Mouse (Mus musculus) megakaryocyte, embryonic 14.5 days (primary cell): ENCODE measurements around the gene Rdh9. TPM values are rescaled to one million over a fixed set of nuclear protein-coding genes. Genes with fewer than 3 reads are reported as not detected.

ENCODE experiments used
- H3K27me3 ChIP-seq: replicated peaks from 2 replicates; pipeline ENCODE3; 2012; ENCODE audit warnings: inconsistent platforms
- H3K36me3 ChIP-seq: replicated peaks from 2 replicates; pipeline ENCODE3; 2012; ENCODE audit warnings: low read length, inconsistent platforms, mixed read lengths
- H3K4me1 ChIP-seq: 2 replicates; pipeline ENCODE4 v1.6.1; 2012; ENCODE audit warnings: inconsistent platforms
- H3K4me3 ChIP-seq: replicated peaks from 2 replicates; pipeline ENCODE3; 2012; ENCODE audit warnings: moderate library complexity, mild to moderate bottlenecking, inconsistent platforms
- H3K9me3 ChIP-seq: 2 replicates; pipeline ENCODE4 v1.6.1; 2012; ENCODE audit warnings: inconsistent platforms
- FLI1 ChIP-seq: IDR thresholded peaks from 2 replicates; pipeline ENCODE4 v1.6.1; 2012; ENCODE audit warnings: low read length, inconsistent platforms, mixed read lengths
- GATA1 ChIP-seq: IDR thresholded peaks from 3 replicates; pipeline ENCODE4 v1.6.1; 2012; ENCODE audit warnings: mixed read lengths, low read length, inconsistent platforms, borderline replicate concordance
- polyA plus RNA-seq: library from polyadenylated mRNA; stranded (reverse); fragments of >175 nt; gene quantifications from 2 replicates; pipeline ENCODE4 v1.2.3, GENCODE M21; 2012; ENCODE audit warnings: low replicate concordance; ENCODE audit not compliant: insufficient read depth

Gene Rdh9
- polyA plus RNA-seq, 1 experiment = not detected

GRCm38 (mm10) chr10:127739083-127739660 is 37.0 kb upstream of the Rdh9 start, which contains the start of gene Zbtb39:
TSS of gene Zbtb39 (plus strand) at chr10:127739538.
- peaks cover 59% of the 10 kb centered on the region for H3K4me1 ChIP-seq
- peaks cover 31% of the 10 kb centered on the region for H3K36me3 ChIP-seq
- peak within 1 kb of the TSS; percentile 96 for H3K4me3 ChIP-seq

GRCm38 (mm10) chr10:127739661-127740161 is 36.5 kb upstream of the Rdh9 start:
- Histone ChIP-seq H3K27me3 (peaks cover 3% of the 10 kb centered on the region), H3K9me3 (peaks cover 17% of the 10 kb centered on the region), H3K4me1 (peaks cover 55% of the 10 kb centered on the region), H3K4me3 (peak overlapping the region; percentile 96), H3K36me3 (peaks cover 36% of the 10 kb centered on the region)
- TF ChIP-seq GATA1 = no peak
- no peak for TF ChIP-seq FLI1

More at GRCm38 (mm10) chr10:127739083-127739660, 37.0 kb upstream of the Rdh9 start, which contains the start of gene Zbtb39:
- Histone ChIP-seq H3K9me3 (peaks cover 17% of the 10 kb centered on the region), H3K27me3 (peaks cover 3% of the 10 kb centered on the region)
- TF ChIP-seq FLI1 (no peak), GATA1 (no peak)

GRCm38 (mm10) chr10:127744661-127745060 is 31.5 kb upstream of the Rdh9 start:
- no peak overlapping the region for H3K4me3 ChIP-seq
- H3K36me3 ChIP-seq = peaks cover 61% of the 10 kb centered on the region
- peaks cover 39% of the 10 kb centered on the region for H3K4me1 ChIP-seq
- H3K27me3 ChIP-seq = no peaks in the 10 kb centered on the region
- peaks cover 10% of the 10 kb centered on the region for H3K9me3 ChIP-seq
- TF ChIP-seq GATA1 (no peak), FLI1 (no peak)

GRCm38 (mm10) chr10:127745886-127746285 is 30.3 kb upstream of the Rdh9 start:
- H3K9me3 ChIP-seq = peaks cover 10% of the 10 kb centered on the region
- peaks cover 10% of the 10 kb centered on the region for H3K27me3 ChIP-seq
- H3K4me1 ChIP-seq = peaks cover 27% of the 10 kb centered on the region
- H3K4me3 ChIP-seq = no peak overlapping the region
- H3K36me3 ChIP-seq = peaks cover 61% of the 10 kb centered on the region
- TF ChIP-seq GATA1 (no peak), FLI1 (no peak)

GRCm38 (mm10) chr10:127747254-127747653 is 28.9 kb upstream of the Rdh9 start:
- peaks cover 10% of the 10 kb centered on the region for H3K9me3 ChIP-seq
- peaks cover 50% of the 10 kb centered on the region for H3K36me3 ChIP-seq
- no peak for TF ChIP-seq FLI1
- no peak for TF ChIP-seq GATA1
- H3K27me3 ChIP-seq = peaks cover 10% of the 10 kb centered on the region
- no peak overlapping the region for H3K4me3 ChIP-seq
- H3K4me1 ChIP-seq = peaks cover 27% of the 10 kb centered on the region

- Histone ChIP-seq H3K36me3 (peaks cover 32% of the 10 kb centered on the region), H3K27me3 (peaks cover 10% of the 10 kb centered on the region), H3K9me3 (no peaks in the 10 kb centered on the region), H3K4me3 (no peak overlapping the region), H3K4me1 (peaks cover 41% of the 10 kb centered on the region)
- TF ChIP-seq FLI1 = no peak
- TF ChIP-seq GATA1 = no peak
These were observed 27.2 kb upstream of the Rdh9 start for GRCm38 (mm10) chr10:127748847-127749612.

- Histone ChIP-seq H3K36me3 (peaks cover 24% of the 10 kb centered on the region), H3K27me3 (peaks cover 10% of the 10 kb centered on the region), H3K4me1 (peaks cover 52% of the 10 kb centered on the region), H3K4me3 (peak overlapping the region; percentile 26), H3K9me3 (no peaks in the 10 kb centered on the region)
- no peak for TF ChIP-seq GATA1
- no peak for TF ChIP-seq FLI1
These were observed 25.9 kb upstream of the Rdh9 start for GRCm38 (mm10) chr10:127750136-127750777.

- H3K4me3 ChIP-seq = peak within 1 kb of the TSS; percentile 56
- H3K36me3 ChIP-seq = peaks cover 14% of the 10 kb centered on the region
- TF ChIP-seq FLI1 (no peak), GATA1 (no peak)
- no peaks in the 10 kb centered on the region for H3K9me3 ChIP-seq
- peaks cover 48% of the 10 kb centered on the region for H3K4me1 ChIP-seq
- peaks cover 10% of the 10 kb centered on the region for H3K27me3 ChIP-seq
These were observed 24.6 kb upstream of the Rdh9 start, which contains the start of gene Gpr182 for GRCm38 (mm10) chr10:127751548-127751947. TSS of gene Gpr182 (minus strand) at chr10:127751732.

- Histone ChIP-seq H3K9me3 (peaks cover 20% of the 10 kb centered on the region), H3K4me1 (peaks cover 36% of the 10 kb centered on the region), H3K36me3 (no peaks in the 10 kb centered on the region), H3K4me3 (no peak overlapping the region), H3K27me3 (peaks cover 17% of the 10 kb centered on the region)
- TF ChIP-seq GATA1 = no peak
- no peak for TF ChIP-seq FLI1
These were observed 21.5 kb upstream of the Rdh9 start for GRCm38 (mm10) chr10:127754566-127755166.
